Mouse (Mus musculus) left cerebral cortex, adult 2 months (tissue): ENCODE results near the gene Pde4d. TPM values are rescaled to one million over a fixed set of nuclear protein-coding genes. Genes with fewer than 3 reads are reported as not detected.

Source experiments
- DNase-seq, 2 experiments: peaks; one replicate each; pipeline ENCODE4 v3.0.0; 2021 to 2022; ENCODE audit warnings: low spot score in 2 of 2, mixed read lengths in 1 of 2; ENCODE audit errors: extremely low spot score in 1 of 2
- H3K27ac ChIP-seq: fragments of 200-600 bp; 2 replicates; pipeline ENCODE4 v1.8.1; 2022
- H3K4me3 ChIP-seq: fragments of 200-600 bp; 2 replicates; pipeline ENCODE4 v1.8.1; 2022
- CTCF ChIP-seq: fragments of 200-600 bp; IDR thresholded peaks from 2 replicates; pipeline ENCODE4 v1.8.1; 2022; ENCODE audit warnings: antibody characterized with exemption, mild to moderate bottlenecking, moderate library complexity
- intact Hi-C: fragments of 180-260 bp; cut with DNase I; formaldehyde crosslinking; loops from one replicate; pipeline ENCODE4 v1.15.1; 2025
- total RNA-seq, 2 experiments: library from RNA; stranded (reverse); gene quantifications; 2 replicates each; pipeline ENCODE4 v1.2.3; 2021

The Pde4d gene
- total RNA-seq, 2 experiments from 2014 or later, result 116 to 121 TPM

DNA sequence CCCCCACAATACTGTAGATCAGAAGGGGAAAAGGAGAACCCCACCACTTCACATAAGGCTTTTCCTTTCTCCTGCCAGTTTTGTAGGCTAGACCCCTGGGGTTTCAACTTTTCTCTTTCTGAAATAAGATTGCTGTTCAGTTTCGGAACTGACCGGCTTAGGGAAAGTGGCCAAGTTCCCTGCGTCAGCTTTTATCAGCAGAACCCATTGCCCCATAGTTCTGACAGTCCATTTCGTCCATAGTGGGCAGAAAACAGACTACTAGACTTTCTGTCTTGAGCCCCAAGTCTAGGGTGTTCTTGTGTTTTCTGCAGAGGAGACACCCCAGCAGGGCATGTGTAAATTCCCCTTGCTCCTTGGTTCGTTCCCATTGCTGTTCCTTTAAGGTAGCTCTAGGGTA, 1452.1 kb downstream of the Pde4d start:
- no peak overlapping the region for H3K27ac ChIP-seq
- H3K4me3 ChIP-seq, result peak overlapping the region; percentile 80
- DNase-seq, result no peak
- intact Hi-C loops, result loop anchor here (2.0 to 10.0 kb wide), 2 partner anchors 79 to 667 kb away; no protein-coding TSS in a partner anchor
- TF ChIP-seq CTCF, result no peak

DNA sequence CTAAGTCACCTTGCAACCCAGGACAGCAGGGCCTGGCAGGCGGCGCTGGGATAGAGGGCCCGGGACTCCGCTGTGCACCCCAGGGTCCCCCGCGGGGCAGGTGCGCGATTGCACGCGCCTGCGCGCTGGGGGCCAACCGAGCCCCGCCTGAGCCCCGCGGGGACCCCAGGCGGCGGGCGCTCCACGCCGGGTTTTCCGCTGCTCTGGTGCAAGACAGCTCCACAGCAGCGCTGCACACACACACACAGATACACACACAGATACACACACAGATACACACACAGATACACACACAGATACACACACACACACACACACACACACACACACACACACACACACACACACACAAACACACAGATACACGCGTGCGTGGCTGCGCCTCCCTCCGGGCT, 1452.7 kb downstream of the Pde4d start:
- intact Hi-C loops, result loop anchor here (2.0 to 10.0 kb wide), 2 partner anchors 80 to 668 kb away; no protein-coding TSS in a partner anchor
- peak overlapping the region; percentile 80 for H3K4me3 ChIP-seq
- peak; percentile 37 to 49 for DNase-seq
- peak overlapping the region; percentile 67 for H3K27ac ChIP-seq

DNA sequence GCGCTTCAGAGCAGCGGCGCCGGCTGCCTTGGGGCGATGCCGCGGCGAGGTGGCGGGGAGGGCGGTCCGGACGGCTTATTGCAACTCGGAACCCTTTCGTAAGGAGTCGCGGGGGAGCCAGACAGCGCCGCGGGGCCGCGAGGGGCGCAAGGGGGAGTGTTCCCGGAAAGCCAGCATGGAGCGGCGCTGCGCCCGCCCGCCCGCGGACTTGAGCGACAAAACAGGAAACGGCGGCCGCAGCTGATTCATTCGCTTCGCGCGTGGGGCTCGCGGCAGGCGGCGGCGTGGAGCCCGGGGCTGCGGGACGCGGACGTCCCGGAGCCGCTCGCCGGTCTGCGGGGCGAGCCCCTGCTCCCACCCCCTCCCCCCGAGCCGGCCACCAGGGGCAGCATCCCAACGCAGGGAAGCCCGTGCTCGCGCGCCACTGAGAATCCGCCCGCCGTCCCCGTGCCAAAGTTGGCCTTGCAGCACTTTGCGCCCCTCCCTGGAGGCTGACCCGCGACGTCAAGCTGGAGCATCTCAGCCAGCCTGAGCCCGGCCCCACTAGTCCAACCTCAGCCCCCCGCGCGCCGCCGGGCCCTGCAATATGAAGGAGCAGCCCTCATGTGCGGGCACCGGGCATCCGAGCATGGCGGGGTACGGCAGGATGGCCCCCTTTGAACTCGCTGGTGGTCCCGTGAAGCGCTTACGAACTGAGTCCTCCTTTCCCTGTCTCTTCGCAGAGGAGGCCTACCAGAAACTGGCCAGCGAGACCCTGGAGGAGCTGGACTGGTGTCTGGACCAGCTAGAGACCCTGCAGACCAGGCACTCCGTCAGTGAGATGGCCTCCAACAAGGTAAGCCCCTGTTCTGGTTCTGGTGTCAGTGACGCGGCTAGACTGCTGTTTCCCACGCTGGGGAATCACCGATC, 1453.4 kb downstream of the Pde4d start:
- Histone ChIP-seq H3K27ac (peak overlapping the region; percentile 67), H3K4me3 (peak overlapping the region; percentile 80)
- intact Hi-C loops, result loop anchor here (2.0 to 10.0 kb wide), 2 partner anchors 80 to 668 kb away; no protein-coding TSS in a partner anchor
- DNase-seq, result peak; percentile 65 to 67
- peak; percentile 47 for TF ChIP-seq CTCF

DNA sequence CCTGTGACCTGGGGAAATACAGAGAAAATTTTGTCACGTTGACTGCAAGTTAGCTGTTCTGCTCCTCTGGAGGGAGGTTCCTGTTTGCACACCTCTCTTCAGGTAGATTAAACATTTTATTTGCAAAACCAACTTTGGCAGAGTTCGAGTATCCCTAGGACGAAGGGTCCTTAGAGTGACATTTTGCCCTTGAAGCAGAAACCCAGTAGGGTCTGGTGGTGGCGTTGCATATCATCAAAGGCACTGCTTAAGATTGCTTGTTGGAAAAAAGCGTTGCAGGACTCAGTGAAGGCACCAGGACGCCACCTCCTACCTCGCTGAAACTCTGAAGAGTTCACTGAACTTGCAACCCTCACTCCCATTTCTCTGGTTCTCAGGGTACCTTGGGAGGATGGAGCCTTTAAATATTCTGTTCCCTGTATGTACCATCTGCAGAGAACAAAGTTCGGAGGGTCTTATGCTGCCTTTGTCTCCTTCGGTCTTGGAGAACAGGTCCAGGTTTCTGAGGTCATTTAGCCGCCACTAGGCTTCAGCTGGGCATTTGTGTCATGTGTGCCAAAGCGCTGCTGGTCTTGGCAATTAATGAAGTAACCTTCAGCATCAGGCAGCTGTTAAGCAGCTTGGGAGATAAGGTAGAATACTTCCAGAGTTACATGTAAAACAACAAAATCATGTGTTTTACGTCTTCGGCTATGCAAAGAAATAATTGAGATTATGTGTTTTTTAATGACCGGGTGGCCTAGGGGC, 1454.2 kb downstream of the Pde4d start:
- H3K4me3 ChIP-seq, result peak overlapping the region; percentile 80
- H3K27ac ChIP-seq, result peak overlapping the region; percentile 67; the same call in 1 of the 2 replicates
- DNase-seq, result no peak
- no peak for TF ChIP-seq CTCF
- intact Hi-C loops, result loop anchor here (2.0 to 10.0 kb wide), 2 partner anchors 81 to 669 kb away; no protein-coding TSS in a partner anchor

DNA sequence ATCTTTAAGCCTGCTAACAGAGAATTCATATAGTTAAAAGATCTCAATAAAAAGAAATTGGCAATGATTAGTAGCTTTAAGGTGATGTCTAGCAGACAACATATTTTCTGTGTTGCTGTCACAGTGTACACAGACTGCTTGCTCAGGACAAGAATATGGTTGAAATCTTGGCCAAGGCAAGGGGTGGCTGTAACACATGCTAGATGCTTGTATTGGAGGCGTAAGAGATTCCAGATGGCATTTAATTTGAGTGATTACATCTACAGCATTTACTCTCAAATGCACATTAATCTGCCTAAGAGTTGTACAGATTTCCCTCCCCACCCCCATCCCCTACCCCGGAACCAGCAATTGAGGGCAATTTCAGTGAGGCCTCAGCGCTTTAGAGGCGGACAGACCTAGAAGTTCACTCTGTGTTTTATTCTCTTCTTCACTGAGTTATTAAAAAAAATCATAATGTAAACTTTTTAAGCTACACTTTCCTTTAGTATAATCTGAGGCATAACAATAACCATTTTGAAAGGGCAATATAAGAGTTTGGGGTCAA, 1456.7 kb downstream of the Pde4d start:
- no peak for DNase-seq
- intact Hi-C loops, result loop anchor here (10.0 kb wide), 1 partner anchor 672 kb away; no protein-coding TSS in a partner anchor
- no peak for TF ChIP-seq CTCF
- H3K27ac ChIP-seq, result no peak overlapping the region
- no peak overlapping the region for H3K4me3 ChIP-seq

DNA sequence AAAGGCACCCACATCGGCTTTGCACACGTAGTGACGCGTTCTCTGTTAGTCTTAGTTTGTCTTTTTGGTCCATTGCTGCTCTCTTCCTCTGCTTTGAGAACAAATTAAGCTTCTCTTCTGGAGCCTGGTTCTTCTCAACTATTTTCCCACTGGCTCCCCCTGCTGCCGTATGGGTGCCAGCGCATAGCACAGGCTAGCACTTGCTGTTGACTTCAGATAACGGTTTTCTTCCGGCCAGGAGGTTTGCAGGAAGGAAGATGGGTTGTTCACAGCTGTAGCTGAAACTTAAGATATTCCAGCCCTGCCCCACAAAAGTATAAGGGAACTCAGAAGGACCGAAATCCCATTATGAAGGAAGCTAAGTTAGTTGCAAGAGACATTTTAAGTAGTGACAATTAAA, 1457.9 kb downstream of the Pde4d start:
- TF ChIP-seq CTCF, result peak; percentile 89
- intact Hi-C loops, result loop anchor here (1.0 to 10.0 kb wide), 2 partner anchors 131 to 673 kb away; no protein-coding TSS in a partner anchor
- Histone ChIP-seq H3K4me3 (no peak overlapping the region), H3K27ac (no peak overlapping the region)
- peak; percentile 74 to 78 for DNase-seq

DNA sequence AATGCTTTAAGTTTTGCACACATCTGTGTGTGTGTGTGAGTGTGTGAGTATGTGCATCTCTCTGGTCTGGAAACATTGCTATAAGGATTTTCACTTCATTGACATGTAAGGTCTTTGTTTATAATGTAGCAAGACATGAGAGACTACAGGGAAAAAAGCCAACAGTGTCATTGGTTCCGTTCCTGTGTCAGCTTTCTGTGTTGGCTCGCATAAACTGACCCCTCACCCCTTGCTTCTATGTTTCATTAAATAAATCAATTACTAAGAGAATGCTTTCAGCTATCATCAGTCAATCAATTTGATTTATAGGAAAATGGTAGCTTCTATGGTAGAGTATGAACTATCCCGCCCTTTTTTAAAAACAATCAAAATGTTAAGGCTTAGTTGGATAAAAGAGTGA, 1458.6 kb downstream of the Pde4d start:
- intact Hi-C loops, result loop anchor here (10.0 kb wide), 1 partner anchor 674 kb away; no protein-coding TSS in a partner anchor
- Histone ChIP-seq H3K4me3 (no peak overlapping the region), H3K27ac (no peak overlapping the region)
- TF ChIP-seq CTCF, result no peak
- no peak for DNase-seq

DNA sequence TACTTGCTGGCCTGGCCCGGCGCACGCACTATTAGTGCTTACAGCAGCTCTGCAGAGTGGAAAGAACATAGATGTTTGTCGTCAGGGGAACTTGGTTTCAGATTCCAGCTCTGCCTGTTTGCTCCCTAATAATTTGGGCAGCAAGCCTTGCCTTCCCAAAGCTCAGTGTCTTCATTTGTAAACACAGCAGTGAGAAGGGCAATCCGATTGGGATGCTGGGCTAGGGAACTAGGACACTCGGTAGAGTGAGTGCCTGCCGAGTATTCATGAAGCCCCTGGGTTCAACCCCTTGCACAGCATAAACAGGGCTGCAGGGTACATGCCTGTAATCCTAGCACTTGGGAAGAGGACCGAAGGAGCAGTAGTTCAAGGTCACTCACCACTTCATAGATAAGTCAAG, 1459.4 kb downstream of the Pde4d start:
- no peak for TF ChIP-seq CTCF
- Histone ChIP-seq H3K4me3 (no peak overlapping the region), H3K27ac (no peak overlapping the region)
- no peak for DNase-seq
- intact Hi-C loops, result loop anchor here (10.0 kb wide), 1 partner anchor 674 kb away; no protein-coding TSS in a partner anchor

DNA sequence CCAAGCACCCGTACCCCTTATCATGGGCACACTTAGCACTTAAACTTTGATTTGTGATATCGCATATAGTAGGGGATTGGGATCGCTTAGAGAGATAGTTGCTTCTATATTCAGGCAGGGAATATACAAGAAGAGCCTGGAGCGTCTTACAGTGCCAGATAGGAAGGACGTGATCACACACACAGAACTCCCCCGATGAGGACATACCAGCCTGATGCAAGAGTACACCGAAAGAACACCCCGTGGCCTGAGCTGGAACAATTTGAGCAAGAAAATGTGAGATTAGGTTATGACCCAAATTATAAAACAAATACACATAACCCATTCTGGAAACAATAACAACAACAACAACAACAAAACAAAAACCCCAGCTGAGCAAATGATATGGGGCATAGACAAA, 1461.2 kb downstream of the Pde4d start:
- H3K4me3 ChIP-seq, result no peak overlapping the region
- intact Hi-C loops, result loop anchor here (5.0 kb wide), 1 partner anchor 289 kb away; no protein-coding TSS in a partner anchor
- no peak for TF ChIP-seq CTCF
- H3K27ac ChIP-seq, result no peak overlapping the region
- DNase-seq, result no peak

DNA sequence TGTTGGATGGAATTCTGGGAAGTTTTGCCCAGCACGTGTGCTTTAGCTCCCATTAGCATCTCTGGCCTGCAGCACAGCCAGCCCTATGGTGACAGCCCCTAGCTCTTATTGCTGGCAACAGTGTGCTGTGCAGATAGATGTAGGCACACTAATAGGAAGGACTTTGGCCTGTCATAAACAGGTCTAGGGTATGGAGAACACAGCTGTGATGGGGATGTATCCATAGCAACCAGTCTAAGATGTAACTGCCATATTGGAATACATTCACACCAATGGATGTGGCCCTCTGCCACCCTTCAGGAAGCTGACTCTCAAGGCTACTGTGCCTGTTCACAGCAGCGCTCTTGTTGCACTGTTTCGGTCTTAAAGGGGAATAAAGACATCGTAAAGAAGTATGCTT, 1462.9 kb downstream of the Pde4d start:
- Histone ChIP-seq H3K27ac (no peak overlapping the region), H3K4me3 (no peak overlapping the region)
- no peak for DNase-seq
- intact Hi-C loops, result loop anchor here (5.0 kb wide), 1 partner anchor 290 kb away; no protein-coding TSS in a partner anchor
- TF ChIP-seq CTCF, result no peak

DNA sequence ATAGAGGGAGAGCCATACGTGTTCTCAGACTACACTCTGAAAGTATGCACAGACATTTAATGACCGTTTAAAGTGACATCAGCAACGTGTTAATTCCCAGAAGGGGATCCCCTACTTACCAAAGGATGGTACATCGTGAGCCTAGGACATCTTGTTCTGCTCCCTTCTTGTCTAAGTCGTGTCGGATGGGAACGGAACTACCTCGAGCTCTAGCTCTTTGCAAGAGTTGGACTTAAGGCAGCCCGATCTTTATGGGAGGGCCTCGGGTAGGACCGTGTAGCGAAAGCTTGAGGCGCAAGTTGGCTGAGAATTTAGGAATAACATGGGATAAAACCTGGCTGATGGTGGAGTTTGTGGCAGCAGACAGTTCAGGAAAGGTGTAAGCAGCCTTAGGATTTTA, 1464.5 kb downstream of the Pde4d start:
- intact Hi-C loops, result loop anchor here (5.0 kb wide), 1 partner anchor 292 kb away; no protein-coding TSS in a partner anchor
- no peak overlapping the region for H3K27ac ChIP-seq
- TF ChIP-seq CTCF, result no peak
- H3K4me3 ChIP-seq, result no peak overlapping the region
- DNase-seq, result no peak
